Mouse (Mus musculus) cerebellum, adult (tissue): ENCODE results near the gene Capn10.
"Not testable (repeated sequence)": the region's sequence is repeated elsewhere in the genome, so short reads cannot be mapped to it uniquely, and the experiment has no call there.

Experiments used
- ATAC-seq: cut with Nextera tagmentation; 2 replicates; pipeline ENCODE4 v1.9.2; 2017; ENCODE audit warnings: mild to moderate bottlenecking, moderate library complexity, mixed read lengths; ENCODE audit not compliant: insufficient number of reproducible peaks, low FRiP score, low TSS enrichment

The Capn10 gene

GRCm38 (mm10) chr1:92916725-92917124 is 17.5 kb upstream of the Capn10 start:
- no peak for ATAC-seq

- ATAC-seq, result no peak
Measured at GRCm38 (mm10) chr1:92919151-92919550, 15.0 kb upstream of the Capn10 start.

GRCm38 (mm10) chr1:92919775-92920174 is 14.4 kb upstream of the Capn10 start:
- ATAC-seq, result no peak

- no peak for ATAC-seq
Measured at GRCm38 (mm10) chr1:92920474-92921200, 13.5 kb upstream of the Capn10 start.

- no peak for ATAC-seq
Measured at GRCm38 (mm10) chr1:92921496-92921895, 12.7 kb upstream of the Capn10 start.

GRCm38 (mm10) chr1:92930171-92930706 is 3.9 kb upstream of the Capn10 start:
- no peak for ATAC-seq

GRCm38 (mm10) chr1:92933611-92934010 is 565 bp upstream of the Capn10 start:
- ATAC-seq, result no peak

- no peak for ATAC-seq
Measured at GRCm38 (mm10) chr1:92935054-92935962, 1.1 kb downstream of the Capn10 start.

- no peak for ATAC-seq
Measured at GRCm38 (mm10) chr1:92935977-92936376, 1.8 kb downstream of the Capn10 start.

- ATAC-seq, result no peak
Measured at GRCm38 (mm10) chr1:92936467-92936866, 2.3 kb downstream of the Capn10 start.

GRCm38 (mm10) chr1:92937797-92938196 is 3.6 kb downstream of the Capn10 start:
- ATAC-seq, result no peak

- no peak for ATAC-seq
Measured at GRCm38 (mm10) chr1:92939746-92940145, 5.6 kb downstream of the Capn10 start.

- ATAC-seq, result no peak
Measured at GRCm38 (mm10) chr1:92943219-92943989, 9.2 kb downstream of the Capn10 start.

- no peak for ATAC-seq
Measured at GRCm38 (mm10) chr1:92947966-92948365, 13.8 kb downstream of the Capn10 start.

- ATAC-seq, result no peak
Measured at GRCm38 (mm10) chr1:92949426-92949825, 15.2 kb downstream of the Capn10 start.

GRCm38 (mm10) chr1:92950607-92951006 is 16.4 kb downstream of the Capn10 start, which contains the start of gene Gpr35:
Gene Gpr35 (plus strand): TSS chr1:92950865.
- no peak for ATAC-seq

- no peak for ATAC-seq
Measured at GRCm38 (mm10) chr1:92953641-92954040, 19.5 kb downstream of the Capn10 start.

GRCm38 (mm10) chr1:92956571-92957335 is 22.6 kb downstream of the Capn10 start:
- not testable (repeated sequence) for ATAC-seq

- ATAC-seq, result no peak
Measured at GRCm38 (mm10) chr1:92958999-92959398, 24.8 kb downstream of the Capn10 start.

- not testable (repeated sequence) for ATAC-seq
Measured at GRCm38 (mm10) chr1:92970791-92971190, 36.6 kb downstream of the Capn10 start.
